Mouse (Mus musculus): ENCODE measurements around the gene Vmn1r224. TPM values are rescaled to one million over a fixed set of nuclear protein-coding genes. Genes with fewer than 3 reads are reported as not detected.

Gene Vmn1r224
- polyA plus RNA-seq (2012; ENCODE audit: low replicate concordance): not detected in 2 replicates

DNA sequence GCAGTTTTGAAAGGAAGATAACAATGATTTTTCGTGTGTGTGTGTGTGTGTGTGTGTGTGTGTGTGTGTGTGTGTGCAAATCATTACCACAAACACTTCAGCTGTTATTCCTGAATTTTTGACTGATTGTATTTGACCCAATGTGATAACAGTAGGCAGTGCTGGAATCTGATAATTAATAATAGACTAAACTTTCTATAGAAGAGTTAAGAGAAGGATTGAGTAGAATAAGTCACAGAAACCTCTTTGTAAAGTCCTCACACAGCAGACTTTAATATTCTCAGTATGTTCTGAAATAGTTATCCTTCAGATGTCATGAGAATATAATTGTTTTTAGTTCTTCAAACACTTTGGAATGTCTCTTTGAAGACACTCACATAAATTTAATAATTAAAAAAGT lies at the start of gene Vmn1r224:
Gene Vmn1r224, plus strand, starts transcription at position 301 of the 400 bp plus-strand sequence.

Other genes with a start within 250 kb of the Vmn1r224 start
- not detected in 2 replicates for gene Fpr-rs6, start 231.0 kb upstream of the Vmn1r224 start, polyA plus RNA-seq (2012; ENCODE audit: low replicate concordance)
- not detected in 2 replicates for gene Vmn2r105, start 179.1 kb upstream of the Vmn1r224 start, polyA plus RNA-seq (2012; ENCODE audit: low replicate concordance)
- not detected in 2 replicates for gene Vmn2r106, start 128.6 kb upstream of the Vmn1r224 start, polyA plus RNA-seq (2012; ENCODE audit: low replicate concordance)
- not detected in 2 replicates for gene Vmn2r107, start 68.9 kb upstream of the Vmn1r224 start, polyA plus RNA-seq (2012; ENCODE audit: low replicate concordance)
- gene Vmn2r108, start 67.2 kb downstream of the Vmn1r224 start, polyA plus RNA-seq (2012; ENCODE audit: low replicate concordance): not detected in 2 replicates
- gene Vmn1r225, start 84.0 kb downstream of the Vmn1r224 start, polyA plus RNA-seq (2012; ENCODE audit: low replicate concordance): not detected in 2 replicates
- gene Vmn2r109, start 150.6 kb downstream of the Vmn1r224 start, polyA plus RNA-seq (2012; ENCODE audit: low replicate concordance): not detected in 2 replicates
- not detected in 2 replicates for gene Vmn2r110, start 182.3 kb downstream of the Vmn1r224 start, polyA plus RNA-seq (2012; ENCODE audit: low replicate concordance)
- gene Fpr-rs3, start 210.7 kb downstream of the Vmn1r224 start, polyA plus RNA-seq (2012; ENCODE audit: low replicate concordance): not detected in 2 replicates